8 mouse cellular contexts compared by ENCODE assay signal in genomic region chr5:137501709-137502666, GRCm38 (mm10). TPM values are rescaled to one million over a fixed set of nuclear protein-coding genes. Genes with fewer than 3 reads are reported as not detected.
DNase-seq lines count a peak whose midpoint lies in the region; ATAC-seq and TF ChIP-seq lines count a peak whose summit lies in the region.

Pop7 (minus strand) TSS chr5:137502518.

- peak within 1 kb of the TSS; percentile 62 for H3K4me3 ChIP-seq in cortical plate, adult 2 months (ENCODE audit: insufficient read depth, low read length)
- peak within 1 kb of the TSS; percentile 99 for H3K4me3 ChIP-seq in megakaryocyte, embryonic 14.5 days (replicated peaks)

- peak; percentile 100 for DNase-seq in gastrocnemius, adult 8-10 months (ENCODE audit: low spot score in 2 of 2)
- DNase-seq in hindlimb bud, embryonic 11.5 days (ENCODE audit: extremely low spot score, low read depth, low spot score), result peak; percentile 98
- peak; percentile 99 to 100 for DNase-seq in left cerebral cortex, adult 8-10 months (ENCODE audit: low spot score in 2 of 2)
- DNase-seq in right cerebral cortex, postnatal 10 days (ENCODE audit: low spot score in 2 of 2), result peak; percentile 100
- peak; percentile 99 for DNase-seq in urinary bladder, postnatal 25 days (ENCODE audit: low spot score)

- H3K36me3 ChIP-seq in megakaryocyte, embryonic 14.5 days (replicated peaks; ENCODE audit: low read length), result peaks cover 10% of the 10 kb centered on the region

- peaks cover 2% of the 10 kb centered on the region; the same call in 1 of the 2 replicates for H3K4me1 ChIP-seq in cortical plate, adult 2 months (ENCODE audit: control insufficient read depth, insufficient read depth, low read length)
- H3K4me1 ChIP-seq in megakaryocyte, embryonic 14.5 days, result peaks cover 36% of the 10 kb centered on the region

- peak; percentile 94 for ATAC-seq in activated CD4-positive, CD25-positive, alpha-beta regulatory T cell, adult 4 months

- no peaks in the 10 kb centered on the region for H3K27me3 ChIP-seq in megakaryocyte, embryonic 14.5 days (replicated peaks)

- TF ChIP-seq CTCF in cortical plate, adult 2 months (IDR thresholded peaks at IDR 0.05; ENCODE audit: extremely low read depth, insufficient read depth, low read length), result peak; percentile 75

- peak; percentile 73 for TF ChIP-seq POLR2A in cortical plate, adult 2 months (IDR thresholded peaks at IDR 0.05; ENCODE audit: extremely low read depth, insufficient read depth, low read length)

- peak within 1 kb of the TSS; percentile 81 for H3K27ac ChIP-seq in cortical plate, adult 2 months (ENCODE audit: insufficient read depth, low read length)

- H3K9me3 ChIP-seq in megakaryocyte, embryonic 14.5 days, result peaks cover 2% of the 10 kb centered on the region; the same call in 1 of the 2 replicates

RNA-seq across cellular contexts. Expression of gene Pop7, which starts in this region (rescaled TPM):
- 10 to 100 TPM; 60.7 to 66.2 TPM for polyA plus RNA-seq in activated CD4-positive, CD25-positive, alpha-beta regulatory T cell, adult 4 months (2017; shearing (Covaris generic))
- 46.4 and 48.5 TPM in 2 replicates for polyA plus RNA-seq in cortical plate, adult 2 months (2012; rRNA removed)
- total RNA-seq in gastrocnemius, adult 8-10 months (2022), result 10 to 100 TPM; 10.5 to 11.7 (median 11.2) TPM
- total RNA-seq in left cerebral cortex, adult 8-10 months (2022), result 10 to 100 TPM; 32.3 to 34.8 (median 32.8) TPM
- 30.7 and 70.0 TPM in 2 replicates for polyA plus RNA-seq in megakaryocyte, embryonic 14.5 days (2012; ENCODE audit: insufficient read depth, low replicate concordance)

Comparison
In these comparisons a context has a peak if more than half of its experiments do, and no peak if none do; other contexts are left out.
1. Peak in every context shown above with its lines: DNase-seq, ATAC-seq, H3K4me3 ChIP-seq and H3K27ac ChIP-seq.